Mouse (Mus musculus) liver, postnatal 0 days (tissue): ENCODE data around the gene Hsd17b6. TPM values are rescaled to one million over a fixed set of nuclear protein-coding genes. Genes with fewer than 3 reads are reported as not detected.

Experiments used
- ATAC-seq: fragments of 200-750 bp; cut with Nextera tagmentation; 2 replicates; pipeline ENCODE4 v1.8.0; 2017; ENCODE audit warnings: mild to moderate bottlenecking, moderate library complexity
- DNase-seq: peaks from one replicate; pipeline ENCODE4 v3.0.0-alpha.2; 2016
- H3K27ac ChIP-seq: fragments of 300-500 bp; sonication (generic); 2 replicates; pipeline ENCODE4 v1.5.1; 2014; ENCODE audit warnings: antibody characterized with exemption, moderate library complexity, mild to moderate bottlenecking, low read depth
- H3K27me3 ChIP-seq: fragments of 300-500 bp; sonication (generic); 2 replicates; pipeline ENCODE4 v1.6.1; 2014; ENCODE audit warnings: low read length, control low read depth, mixed read lengths; ENCODE audit not compliant: insufficient read depth
- H3K36me3 ChIP-seq: fragments of 300-500 bp; sonication (generic); replicated peaks from 2 replicates; pipeline ENCODE4 v1.6.1; 2014; ENCODE audit warnings: mild to moderate bottlenecking, control low read depth, low read length, moderate library complexity, mixed read lengths; ENCODE audit not compliant: insufficient read depth
- H3K4me1 ChIP-seq: fragments of 300-500 bp; sonication (generic); 2 replicates; pipeline ENCODE4 v1.6.1; 2014; ENCODE audit warnings: antibody characterized with exemption, mild to moderate bottlenecking, control low read depth; ENCODE audit not compliant: insufficient read depth
- H3K4me2 ChIP-seq: fragments of 300-500 bp; sonication (generic); 2 replicates; pipeline ENCODE4 v1.6.1; 2014; ENCODE audit warnings: low read depth, mild to moderate bottlenecking, low read length, moderate library complexity, mixed read lengths
- H3K4me3 ChIP-seq: fragments of 300-500 bp; sonication (generic); 2 replicates; pipeline ENCODE4 v1.5.1; 2014; ENCODE audit warnings: low read depth, low read length
- H3K9ac ChIP-seq: fragments of 300-500 bp; sonication (generic); replicated peaks from 2 replicates; pipeline ENCODE4 v1.6.1; 2014; ENCODE audit warnings: mild to moderate bottlenecking, moderate library complexity
- H3K9me3 ChIP-seq: fragments of 300-500 bp; sonication (generic); 2 replicates; pipeline ENCODE4 v1.6.1; 2016; ENCODE audit warnings: mild to moderate bottlenecking, control low read depth, low read length, mixed read lengths
- CTCF ChIP-seq: sonication (generic); IDR thresholded peaks from 2 replicates; pipeline ENCODE4 v1.5.1; 2016; ENCODE audit warnings: antibody characterized with exemption, low read depth
- EP300 ChIP-seq: IDR thresholded peaks from 2 replicates; pipeline ENCODE4 v1.6.1; 2016; ENCODE audit warnings: antibody characterized with exemption, low read depth, mild to moderate bottlenecking
- WGBS: fragments of 180-500 bp; shearing (Covaris S2); extraction: QIAGEN DNeasy Blood & Tissue Kit; methylation state at CpG from one replicate; pipeline ENCODE4 v1.1.7; 2014; ENCODE audit not compliant: insufficient replicate concordance; 5-methylcytosine and 5-hydroxymethylcytosine counted together
- polyA plus RNA-seq: library from polyadenylated mRNA; unstranded; fragments of >200 nt; fragmentation: Nextera tagmentation; extraction: Ambion mirVana; gene quantifications from 2 replicates; pipeline ENCODE4 v1.2.1, GENCODE M21; 2015

Hsd17b6 gene
- polyA plus RNA-seq, 1 experiment from 2014 or later, result 32.4 TPM

DNA sequence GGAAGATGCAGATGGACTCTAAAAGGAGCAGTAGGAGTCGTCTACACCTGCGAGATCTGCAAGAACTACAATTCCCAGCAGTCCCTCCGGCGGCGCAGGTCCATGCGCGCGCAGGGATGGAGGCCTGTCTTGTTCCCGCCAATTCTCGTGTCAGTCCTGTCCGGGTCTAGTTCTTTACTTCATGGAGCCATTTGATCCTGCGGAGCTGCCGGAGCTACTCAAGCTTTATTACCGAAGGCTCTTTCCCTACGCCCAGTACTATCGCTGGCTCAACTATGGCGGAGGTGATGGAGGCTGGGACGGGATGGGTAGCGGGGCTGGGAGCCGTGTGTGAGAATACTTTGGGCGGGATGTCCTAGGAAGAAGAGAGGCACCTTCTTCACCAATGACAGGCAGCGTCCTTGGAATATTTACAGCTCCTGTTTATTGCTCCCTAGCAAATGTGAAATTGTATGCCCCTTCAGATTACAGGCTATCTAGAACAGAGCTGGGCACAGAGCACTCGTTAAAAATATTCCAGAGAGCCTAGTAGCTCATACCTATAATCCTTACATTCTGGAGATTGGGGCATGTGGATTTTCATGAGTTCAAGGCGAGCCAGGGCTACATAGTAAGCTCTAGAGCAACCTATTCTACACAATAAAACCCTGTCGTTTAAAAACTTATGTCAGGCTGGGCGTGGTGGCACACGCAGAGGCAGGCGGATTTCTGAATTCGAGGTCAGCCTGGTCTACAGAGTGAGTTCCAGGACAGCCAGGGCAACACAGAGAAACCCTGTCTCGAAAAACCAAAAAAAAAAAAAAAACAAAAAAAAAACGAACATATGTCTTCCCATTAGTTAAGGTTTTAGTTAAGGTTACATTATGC, 7.9 kb upstream of the Hsd17b6 start, which contains the start of gene Prim1:
Gene Prim1 (plus strand): TSS at position 101 of the 867 bp plus-strand sequence.
- Histone ChIP-seq H3K36me3 (peaks cover 17% of the 10 kb centered on the region), H3K4me1 (no peaks in the 10 kb centered on the region), H3K27ac (peak within 1 kb of the TSS; percentile 34; the same call in 1 of the 2 replicates), H3K9ac (peak within 1 kb of the TSS; percentile 61), H3K4me2 (peak within 1 kb of the TSS; percentile 80), H3K27me3 (no peaks in the 10 kb centered on the region), H3K4me3 (peak within 1 kb of the TSS; percentile 73), H3K9me3 (no peaks in the 10 kb centered on the region)
- DNase-seq, result peak; percentile 90
- 4% methylated on average over 31 of the region's 31 CpGs for WGBS
- TF ChIP-seq CTCF (no peak), EP300 (no peak)
- peak; percentile 94 for ATAC-seq

DNA sequence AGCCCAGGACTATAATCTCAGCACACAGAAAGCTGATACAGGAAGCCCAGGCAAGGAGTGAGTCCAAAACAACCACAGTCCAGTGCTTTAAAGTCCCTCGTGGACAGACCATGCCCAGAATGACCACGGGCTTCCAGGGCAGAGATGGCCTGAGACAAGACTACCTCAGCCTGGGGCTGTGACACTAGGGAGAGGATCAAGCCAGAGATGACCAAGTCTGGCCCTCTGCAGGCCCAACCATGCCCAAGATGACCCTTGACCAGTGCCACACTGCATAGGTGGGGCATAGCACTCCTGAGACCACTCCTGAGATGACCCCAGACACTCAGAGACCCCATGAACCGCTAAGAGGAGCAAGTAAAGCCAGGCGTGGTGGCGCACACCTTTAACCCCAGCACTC, 2.3 kb upstream of the Hsd17b6 start:
- no peaks in the 10 kb centered on the region for H3K9me3 ChIP-seq
- ATAC-seq, result no peak
- TF ChIP-seq CTCF (no peak), EP300 (no peak)
- H3K4me3 ChIP-seq, result no peak overlapping the region
- no peak overlapping the region for H3K9ac ChIP-seq
- WGBS, result 79% methylated on average over 5 of the region's 5 CpGs
- H3K4me2 ChIP-seq, result no peak overlapping the region
- no peaks in the 10 kb centered on the region for H3K4me1 ChIP-seq
- no peak for DNase-seq
- no peaks in the 10 kb centered on the region for H3K27me3 ChIP-seq
- H3K36me3 ChIP-seq, result no peaks in the 10 kb centered on the region
- H3K27ac ChIP-seq, result no peak overlapping the region

DNA sequence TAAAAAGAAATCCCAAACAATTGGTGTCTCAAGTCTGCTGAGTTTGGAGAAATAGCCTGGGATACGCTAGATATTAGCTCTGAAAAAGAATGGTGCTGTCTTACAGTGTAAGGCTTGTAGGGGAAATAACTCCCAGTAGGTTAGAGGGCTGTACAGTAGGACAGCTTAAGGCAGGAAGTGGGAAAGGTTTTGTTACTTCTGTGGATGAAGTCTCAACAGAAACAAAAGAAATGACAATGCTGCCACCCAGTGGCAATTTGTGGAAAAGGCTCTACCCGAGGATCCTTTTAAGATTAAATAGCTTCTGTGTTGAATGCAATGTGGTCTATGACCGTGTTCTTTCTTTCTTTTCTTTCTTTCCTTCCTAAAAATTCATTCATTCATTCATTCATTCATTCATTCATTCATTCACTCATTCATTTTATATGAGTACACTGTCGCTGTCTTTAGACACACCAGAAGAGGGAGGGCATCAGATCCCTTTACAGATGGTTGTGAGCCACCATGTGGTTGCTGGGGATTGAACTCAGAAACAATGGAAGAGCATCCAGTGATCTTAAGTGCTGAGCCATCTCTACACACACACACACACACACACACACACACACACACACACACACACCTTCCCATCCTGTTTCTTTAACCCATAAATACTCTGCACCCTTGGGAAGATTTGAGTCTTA, 937 bp upstream of the Hsd17b6 start:
- Histone ChIP-seq H3K4me2 (no peak overlapping the region), H3K27ac (no peak overlapping the region), H3K4me3 (no peak overlapping the region), H3K9ac (no peak overlapping the region), H3K27me3 (no peaks in the 10 kb centered on the region), H3K9me3 (no peaks in the 10 kb centered on the region), H3K36me3 (no peaks in the 10 kb centered on the region), H3K4me1 (no peaks in the 10 kb centered on the region)
- DNase-seq, result peak; percentile 81
- WGBS, result 11% methylated on average over 4 of the region's 4 CpGs
- peak; percentile 45; the same call in 1 of the 2 replicates for ATAC-seq
- TF ChIP-seq CTCF, result peak; percentile 80
- no peak for TF ChIP-seq EP300

DNA sequence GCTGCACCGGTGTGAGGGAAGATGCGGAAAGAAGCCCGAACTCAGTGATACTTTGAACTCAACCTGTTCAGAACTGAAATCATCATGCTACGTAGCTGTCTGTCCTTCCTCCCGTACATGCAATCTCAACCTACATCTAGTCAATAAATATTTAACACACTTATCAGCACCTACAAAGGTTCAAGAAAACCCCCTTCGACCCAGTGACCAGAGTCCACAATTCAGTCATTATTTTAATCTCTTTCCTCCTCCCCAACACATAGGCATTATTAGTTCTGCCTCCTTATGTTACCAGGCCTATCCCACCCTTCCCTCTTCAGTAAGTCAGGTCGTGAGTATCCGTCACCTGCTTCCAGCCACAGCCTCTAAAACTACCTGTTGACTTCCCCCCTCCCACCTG, 1.9 kb downstream of the Hsd17b6 start:
- H3K9ac ChIP-seq, result no peak overlapping the region
- DNase-seq (no peak), ATAC-seq (peak; percentile 18)
- peak overlapping the region; percentile 17 for H3K27ac ChIP-seq
- no peaks in the 10 kb centered on the region for H3K4me1 ChIP-seq
- H3K36me3 ChIP-seq, result no peaks in the 10 kb centered on the region
- H3K4me2 ChIP-seq, result no peak overlapping the region
- H3K4me3 ChIP-seq, result no peak overlapping the region
- 74% methylated on average over 8 of the region's 8 CpGs for WGBS
- TF ChIP-seq CTCF, result no peak
- no peak for TF ChIP-seq EP300
- H3K27me3 ChIP-seq, result no peaks in the 10 kb centered on the region
- no peaks in the 10 kb centered on the region for H3K9me3 ChIP-seq

DNA sequence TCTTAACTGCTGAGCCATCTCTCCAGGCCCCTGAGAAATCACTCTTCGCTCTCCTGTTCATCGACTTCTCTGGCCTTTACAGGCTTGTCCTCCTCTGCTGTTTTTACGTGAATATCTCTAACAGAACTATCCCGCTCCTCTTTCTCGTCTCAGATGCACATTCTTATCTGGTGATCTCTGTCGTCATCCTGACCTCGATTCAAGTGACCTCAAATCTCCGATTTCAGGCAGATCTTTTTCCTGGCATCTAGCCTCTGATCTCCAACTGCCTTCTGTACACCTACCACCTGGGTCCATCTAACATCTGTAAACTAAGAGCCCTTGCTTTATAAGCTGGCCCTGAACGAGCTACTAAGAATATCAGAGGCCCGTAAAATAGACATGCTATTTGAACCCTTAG, 2.5 kb downstream of the Hsd17b6 start:
- H3K4me3 ChIP-seq, result no peak overlapping the region

GRCm38 (mm10) chr10:128003281-128003801, 4.1 kb downstream of the Hsd17b6 start:
- Histone ChIP-seq H3K27me3 (no peaks in the 10 kb centered on the region), H3K9ac (no peak overlapping the region), H3K36me3 (no peaks in the 10 kb centered on the region), H3K4me3 (no peak overlapping the region), H3K9me3 (peaks cover under 1% of the 10 kb centered on the region; the same call in 1 of the 2 replicates), H3K4me2 (no peak overlapping the region), H3K4me1 (no peaks in the 10 kb centered on the region), H3K27ac (peak overlapping the region; percentile 44)
- DNase-seq, result peak; percentile 19
- ATAC-seq, result peak; percentile 62
- TF ChIP-seq CTCF (no peak), EP300 (no peak)
- 62% methylated on average over 3 of the region's 3 CpGs for WGBS

More for the DNA sequence above, 2.5 kb downstream of the Hsd17b6 start:
- no peaks in the 10 kb centered on the region for H3K9me3 ChIP-seq
- no peak overlapping the region for H3K4me2 ChIP-seq
- TF ChIP-seq CTCF (no peak), EP300 (no peak)
- H3K27ac ChIP-seq, result peak overlapping the region; percentile 13; the same call in 1 of the 2 replicates
- H3K36me3 ChIP-seq, result no peaks in the 10 kb centered on the region
- no peak for ATAC-seq
- no peaks in the 10 kb centered on the region for H3K27me3 ChIP-seq
- H3K9ac ChIP-seq, result no peak overlapping the region
- H3K4me1 ChIP-seq, result no peaks in the 10 kb centered on the region
- DNase-seq, result no peak
- 60% methylated on average over 10 of the region's 10 CpGs for WGBS
